Mouse (Mus musculus) common myeloid progenitor, adult 5-6 weeks (primary cell): Measurements from ENCODE around the gene Acp1. TPM values are rescaled to one million over a fixed set of nuclear protein-coding genes. Genes with fewer than 3 reads are reported as not detected.

Experiments used
- ATAC-seq: replicated peaks from 2 replicates; pipeline ENCODE4 v1.8.0; 2016; ENCODE audit warnings: low read depth, mild to moderate bottlenecking, moderate TSS enrichment, inconsistent platforms; ENCODE audit not compliant: poor library complexity, severe bottlenecking
- total RNA-seq: library from RNA; stranded (forward); fragments of 200-1000, 187-1606 nt; gene quantifications from 2 replicates; pipeline ENCODE4 v1.2.3, GENCODE M21; 2017

Acp1 gene
- total RNA-seq, 1 experiment from 2014 or later = 105 TPM

GRCm38 (mm10) chr12:30879447-30879846, 31.9 kb downstream of the Acp1 start:
- ATAC-seq = no peak

- no peak for ATAC-seq
These were observed 45.6 kb downstream of the Acp1 start for GRCm38 (mm10) chr12:30865781-30866180.

- ATAC-seq = no peak
These were observed 47.0 kb downstream of the Acp1 start for GRCm38 (mm10) chr12:30864347-30864746.

- ATAC-seq = no peak
These were observed 55.2 kb downstream of the Acp1 start for GRCm38 (mm10) chr12:30856172-30856571.

GRCm38 (mm10) chr12:30855442-30856159, 55.8 kb downstream of the Acp1 start:
- ATAC-seq = no peak

GRCm38 (mm10) chr12:30851871-30852270, 59.5 kb downstream of the Acp1 start:
- ATAC-seq = no peak

GRCm38 (mm10) chr12:30850902-30851301, 60.5 kb downstream of the Acp1 start:
- ATAC-seq = no peak

- ATAC-seq = no peak
These were observed 62.9 kb downstream of the Acp1 start for GRCm38 (mm10) chr12:30848521-30848920.

Other genes starting within 250 kb of the Acp1 start
- not detected in 2 replicates for gene Alkal2, start 27.3 kb downstream of the Acp1 start, total RNA-seq
- 0.05 and 1.2 TPM in 2 replicates for gene Sh3yl1, start 79 bp upstream of the Acp1 start, total RNA-seq
- 0.63 and 2.5 TPM in 2 replicates for gene Fam110c, start 162.3 kb upstream of the Acp1 start, total RNA-seq